Mouse (Mus musculus) neural tube, embryonic 15.5 days (tissue): ENCODE results near the gene Dcun1d3. TPM values are rescaled to one million over a fixed set of nuclear protein-coding genes. Genes with fewer than 3 reads are reported as not detected.

Experiments used
- ATAC-seq: fragments of 200-750 bp; cut with Nextera tagmentation; 2 replicates; pipeline ENCODE4 v1.8.0; 2017; ENCODE audit warnings: mild to moderate bottlenecking, moderate TSS enrichment, moderate library complexity; ENCODE audit not compliant: low FRiP score
- H3K27ac ChIP-seq: fragments of 300-500 bp; sonication (generic); replicated peaks from 2 replicates; pipeline ENCODE4 v1.5.1; 2015; ENCODE audit warnings: mild to moderate bottlenecking, inconsistent platforms
- H3K27me3 ChIP-seq: fragments of 300-500 bp; sonication (generic); replicated peaks from 2 replicates; pipeline ENCODE4 v1.6.1; 2015; ENCODE audit warnings: inconsistent platforms
- H3K36me3 ChIP-seq: fragments of 300-500 bp; sonication (generic); 2 replicates; pipeline ENCODE4 v1.6.1; 2015; ENCODE audit warnings: inconsistent platforms
- H3K4me1 ChIP-seq: fragments of 300-500 bp; sonication (generic); 2 replicates; pipeline ENCODE4 v1.6.1; 2015; ENCODE audit warnings: inconsistent platforms
- H3K4me2 ChIP-seq: fragments of 300-500 bp; sonication (generic); 2 replicates; pipeline ENCODE4 v1.6.1; 2015; ENCODE audit warnings: inconsistent platforms, mild to moderate bottlenecking, moderate library complexity
- H3K4me3 ChIP-seq: fragments of 300-500 bp; sonication (generic); replicated peaks from 2 replicates; pipeline ENCODE4 v1.5.1; 2015; ENCODE audit warnings: mild to moderate bottlenecking, inconsistent platforms
- H3K9ac ChIP-seq: fragments of 300-500 bp; sonication (generic); replicated peaks from 2 replicates; pipeline ENCODE4 v1.6.1; 2015; ENCODE audit warnings: mild to moderate bottlenecking, inconsistent platforms
- H3K9me3 ChIP-seq: fragments of 300-500 bp; sonication (generic); replicated peaks from 2 replicates; pipeline ENCODE4 v1.6.1; 2016; ENCODE audit warnings: inconsistent platforms
- WGBS: fragments of 180-500 bp; shearing (Covaris S2); methylation state at CpG from one replicate; pipeline ENCODE4 v1.1.7; 2015; ENCODE audit warnings: mixed read lengths; 5-methylcytosine and 5-hydroxymethylcytosine counted together
- polyA plus RNA-seq: library from polyadenylated mRNA; unstranded; fragments of >200 nt; fragmentation: Nextera tagmentation; extraction: Ambion mirVana; gene quantifications from 2 replicates; pipeline ENCODE4 v1.2.1, GENCODE M21; 2015

The Dcun1d3 gene
- polyA plus RNA-seq, 1 experiment from 2014 or later = 18.1 TPM

DNA sequence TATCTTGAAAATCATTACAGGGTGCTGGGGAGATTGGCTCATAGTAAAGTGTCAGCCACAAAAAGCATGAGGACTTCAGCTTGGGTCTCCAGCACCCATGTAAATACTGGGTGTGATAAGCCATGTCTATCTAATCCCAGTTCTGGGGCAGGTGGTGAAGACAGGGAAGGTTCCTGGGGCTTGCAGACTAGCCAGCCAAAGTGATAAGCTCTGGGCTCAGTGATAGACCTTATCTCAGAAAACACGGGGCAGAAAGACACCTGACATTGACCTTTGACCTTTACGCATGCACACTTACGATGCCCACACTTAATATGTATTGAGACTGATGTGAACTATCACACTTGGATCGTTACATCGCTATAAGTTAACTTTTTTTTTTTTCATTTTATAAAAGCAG, 31.6 kb downstream of the Dcun1d3 start:
- Histone ChIP-seq H3K9me3 (no peaks in the 10 kb centered on the region), H3K27me3 (no peaks in the 10 kb centered on the region), H3K4me2 (no peak overlapping the region), H3K27ac (no peak overlapping the region), H3K36me3 (no peaks in the 10 kb centered on the region; the same call in 1 of the 2 replicates), H3K4me1 (peaks cover 14% of the 10 kb centered on the region), H3K9ac (no peak overlapping the region), H3K4me3 (no peak overlapping the region)
- WGBS = 94% methylated on average over 5 of the region's 5 CpGs
- no peak for ATAC-seq

DNA sequence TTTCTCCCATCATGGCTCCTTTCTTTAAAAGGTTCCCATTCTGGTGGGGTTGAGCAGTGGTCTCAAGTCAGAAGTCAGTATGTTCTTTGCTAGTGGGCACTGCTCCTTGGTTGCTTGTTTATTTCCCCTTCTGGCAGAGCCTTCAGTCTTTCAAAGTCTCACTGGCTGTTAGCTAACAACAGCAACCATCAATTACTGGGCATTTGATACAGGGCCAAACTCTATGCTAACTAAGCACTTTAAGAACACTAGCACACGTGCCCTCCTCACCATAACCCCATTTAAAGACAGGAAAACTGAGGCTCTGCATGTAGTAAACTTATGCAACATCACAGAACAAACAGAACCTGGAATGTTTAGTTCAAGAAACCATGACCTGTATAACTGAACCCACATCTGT, 33.9 kb downstream of the Dcun1d3 start:
- H3K36me3 ChIP-seq = peaks cover 14% of the 10 kb centered on the region
- ATAC-seq = 0 out of 2 replicates have a peak, but pooled peaks have one; percentile 24
- no peaks in the 10 kb centered on the region for H3K27me3 ChIP-seq
- peaks cover 14% of the 10 kb centered on the region for H3K4me1 ChIP-seq
- WGBS = 38% methylated on average over 1 of the region's 1 CpGs
- H3K4me3 ChIP-seq = no peak overlapping the region
- peak overlapping the region; percentile 42; the same call in 1 of the 2 replicates for H3K27ac ChIP-seq
- H3K4me2 ChIP-seq = no peak overlapping the region
- no peak overlapping the region for H3K9ac ChIP-seq
- no peaks in the 10 kb centered on the region for H3K9me3 ChIP-seq

DNA sequence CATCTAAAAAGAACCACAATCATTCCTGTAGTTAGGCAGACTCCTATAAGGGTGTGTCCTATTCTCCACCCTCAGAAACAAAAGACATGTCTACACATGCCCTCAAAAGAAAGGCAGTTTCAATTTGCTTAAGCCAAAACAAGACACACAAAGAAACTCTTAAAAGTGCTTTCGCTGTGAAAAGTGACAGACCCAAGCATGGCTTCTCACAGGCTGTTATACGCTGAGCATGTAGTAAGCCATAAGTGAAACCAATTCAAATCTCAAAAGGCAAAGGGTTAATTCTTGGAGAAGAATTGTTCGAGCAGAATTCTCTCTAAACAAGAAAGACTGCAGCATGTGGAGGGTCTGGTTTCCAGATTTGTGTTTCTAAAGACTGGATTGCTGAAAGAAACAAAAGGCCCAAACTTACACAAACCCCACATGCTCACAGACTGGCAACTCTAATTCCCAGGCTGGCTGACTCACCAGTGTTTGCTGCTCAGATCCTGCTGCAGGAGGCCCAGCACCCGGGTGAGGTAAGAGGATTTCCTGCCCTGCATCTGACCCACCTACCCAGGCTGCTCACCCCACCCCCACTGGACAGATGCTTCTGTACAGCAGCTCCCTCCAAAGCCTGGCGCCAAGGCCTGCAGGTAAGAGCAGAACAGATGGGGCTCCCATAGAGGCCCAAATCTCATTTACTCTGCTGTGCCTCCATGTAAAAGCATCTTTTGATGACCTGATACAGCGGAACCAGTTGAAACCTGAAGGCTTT, 34.6 kb downstream of the Dcun1d3 start:
- H3K9ac ChIP-seq = no peak overlapping the region
- ATAC-seq = peak; percentile 57
- 25% methylated on average over 6 of the region's 6 CpGs for WGBS

DNA sequence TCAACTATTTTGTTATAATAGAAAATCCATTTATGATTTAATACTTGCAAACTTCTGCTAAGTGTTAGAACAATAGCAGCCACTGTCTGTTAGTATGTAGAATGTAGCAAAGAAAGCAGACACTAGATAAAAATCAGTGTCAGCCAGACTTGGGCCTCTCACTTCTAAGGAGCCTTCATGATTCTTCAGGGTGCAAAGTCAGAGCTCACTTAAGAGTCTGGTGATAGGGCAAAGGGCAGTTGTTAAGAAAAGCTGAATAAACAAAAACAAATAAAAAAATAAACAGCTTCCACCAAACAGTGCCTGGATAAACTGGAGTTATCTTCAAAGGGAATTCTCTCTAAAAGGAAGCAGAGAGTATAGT, 35.1 kb downstream of the Dcun1d3 start:
- H3K27me3 ChIP-seq = no peaks in the 10 kb centered on the region
- peaks cover 14% of the 10 kb centered on the region for H3K36me3 ChIP-seq
- H3K9me3 ChIP-seq = no peaks in the 10 kb centered on the region
- H3K4me3 ChIP-seq = no peak overlapping the region
- no peak overlapping the region for H3K4me2 ChIP-seq
- no peak overlapping the region for H3K27ac ChIP-seq
- H3K9ac ChIP-seq = no peak overlapping the region
- ATAC-seq = no peak
- peaks cover 14% of the 10 kb centered on the region for H3K4me1 ChIP-seq

More for the DNA sequence above, 34.6 kb downstream of the Dcun1d3 start:
- Histone ChIP-seq H3K4me3 (no peak overlapping the region), H3K4me1 (peaks cover 14% of the 10 kb centered on the region), H3K9me3 (no peaks in the 10 kb centered on the region), H3K27me3 (no peaks in the 10 kb centered on the region), H3K36me3 (peaks cover 14% of the 10 kb centered on the region), H3K27ac (peak overlapping the region; percentile 42), H3K4me2 (no peak overlapping the region)

DNA sequence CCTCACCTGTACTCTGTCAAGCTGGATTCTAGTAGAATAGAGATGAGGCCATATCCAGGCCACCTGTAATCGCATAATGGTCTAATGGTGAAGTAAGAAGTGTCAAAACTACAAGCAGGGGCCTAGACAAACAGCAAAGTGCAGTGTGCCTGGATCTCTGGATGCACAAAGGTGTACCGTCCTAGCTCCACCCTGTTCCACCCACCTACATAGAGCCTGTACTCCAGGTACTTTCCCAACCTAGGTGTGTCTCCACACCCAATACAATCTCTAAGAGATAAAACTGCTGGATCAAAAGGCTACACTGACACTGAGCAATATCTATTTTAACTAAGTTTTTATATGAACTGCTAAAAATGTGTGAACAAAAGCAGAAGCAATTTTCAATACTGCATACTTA, 35.5 kb downstream of the Dcun1d3 start:
- Histone ChIP-seq H3K27me3 (no peaks in the 10 kb centered on the region), H3K4me2 (no peak overlapping the region), H3K4me1 (peaks cover 14% of the 10 kb centered on the region), H3K36me3 (peaks cover 14% of the 10 kb centered on the region), H3K4me3 (no peak overlapping the region), H3K9ac (no peak overlapping the region), H3K9me3 (no peaks in the 10 kb centered on the region), H3K27ac (no peak overlapping the region)
- ATAC-seq = no peak
- 90% methylated on average over 2 of the region's 2 CpGs for WGBS

DNA sequence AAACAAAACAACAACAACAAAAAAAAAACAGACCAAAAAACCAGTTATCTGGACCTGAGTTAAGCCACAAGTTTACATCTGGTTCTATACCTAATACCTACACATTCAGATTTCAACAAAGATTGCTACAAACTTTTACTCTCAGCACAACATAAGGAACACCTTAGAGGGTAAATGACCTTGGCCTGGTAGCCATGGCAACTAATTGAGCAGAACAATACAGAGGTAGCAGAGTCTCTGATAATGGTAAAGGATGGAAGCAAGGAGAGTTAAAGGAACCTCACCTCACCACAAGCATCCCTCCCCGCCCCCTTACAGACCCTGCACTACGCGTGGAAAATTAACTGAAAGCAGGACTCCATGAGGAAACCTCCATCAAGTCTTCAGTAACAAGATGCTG, 36.0 kb downstream of the Dcun1d3 start:
- WGBS = 90% methylated on average over 3 of the region's 3 CpGs
- no peak for ATAC-seq
- H3K4me3 ChIP-seq = no peak overlapping the region

DNA sequence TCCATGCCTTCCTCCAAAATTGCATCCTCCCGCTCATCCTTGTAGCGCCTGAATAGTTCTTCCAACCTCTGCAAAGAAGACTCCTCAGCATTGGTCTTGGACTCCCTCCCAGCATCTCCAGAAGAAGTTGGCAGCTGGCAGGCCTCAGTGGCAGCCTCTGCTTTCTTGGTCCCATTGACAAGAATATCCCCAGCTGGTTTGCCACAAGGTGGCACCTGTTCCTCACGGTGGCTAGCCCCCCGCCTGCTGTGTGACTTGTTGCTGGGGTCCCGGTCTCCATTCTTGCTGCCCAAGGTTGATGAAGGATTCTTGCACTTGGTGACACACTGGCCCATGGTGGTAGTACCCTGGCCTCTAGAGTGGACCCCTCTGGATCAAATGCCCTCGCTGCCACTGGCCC, 36.6 kb downstream of the Dcun1d3 start:
- H3K27me3 ChIP-seq = no peaks in the 10 kb centered on the region

More for the DNA sequence above, 36.0 kb downstream of the Dcun1d3 start:
- H3K9ac ChIP-seq = no peak overlapping the region
- H3K36me3 ChIP-seq = peaks cover 14% of the 10 kb centered on the region
- H3K4me2 ChIP-seq = no peak overlapping the region
- H3K27ac ChIP-seq = no peak overlapping the region
- no peaks in the 10 kb centered on the region for H3K9me3 ChIP-seq
- peaks cover 14% of the 10 kb centered on the region for H3K4me1 ChIP-seq
- H3K27me3 ChIP-seq = no peaks in the 10 kb centered on the region

DNA sequence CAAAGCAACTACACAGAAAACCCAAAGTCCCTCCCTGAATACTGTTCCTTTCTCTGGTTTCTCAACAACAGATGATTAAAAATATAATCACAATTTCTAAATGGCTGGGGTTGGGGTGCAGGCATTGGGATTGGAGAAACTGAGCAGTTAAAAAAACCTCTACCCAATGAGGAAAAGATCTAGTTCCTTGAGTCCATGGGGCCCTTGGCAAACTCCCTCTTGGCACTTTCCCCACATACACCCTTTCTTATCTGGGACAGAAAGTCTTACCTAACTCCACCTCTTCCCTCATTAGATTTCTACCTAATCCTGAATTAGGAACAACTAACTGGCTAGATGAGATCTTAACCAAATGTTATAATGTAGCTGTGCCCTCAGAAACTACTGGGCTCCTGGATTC, 41.1 kb downstream of the Dcun1d3 start:
- H3K36me3 ChIP-seq = peaks cover 14% of the 10 kb centered on the region
- H3K4me2 ChIP-seq = no peak overlapping the region
- no peak for ATAC-seq
- H3K27ac ChIP-seq = no peak overlapping the region
- no peaks in the 10 kb centered on the region for H3K9me3 ChIP-seq
- no peak overlapping the region for H3K9ac ChIP-seq
- H3K4me1 ChIP-seq = no peaks in the 10 kb centered on the region
- no peak overlapping the region for H3K4me3 ChIP-seq
- H3K27me3 ChIP-seq = no peaks in the 10 kb centered on the region

More for the DNA sequence above, 36.6 kb downstream of the Dcun1d3 start:
- Histone ChIP-seq H3K27ac (no peak overlapping the region), H3K4me2 (no peak overlapping the region), H3K4me3 (no peak overlapping the region), H3K9me3 (no peaks in the 10 kb centered on the region), H3K4me1 (peaks cover 14% of the 10 kb centered on the region), H3K36me3 (peaks cover 14% of the 10 kb centered on the region), H3K9ac (no peak overlapping the region)
- ATAC-seq = no peak
- WGBS = 84% methylated on average over 6 of the region's 6 CpGs

DNA sequence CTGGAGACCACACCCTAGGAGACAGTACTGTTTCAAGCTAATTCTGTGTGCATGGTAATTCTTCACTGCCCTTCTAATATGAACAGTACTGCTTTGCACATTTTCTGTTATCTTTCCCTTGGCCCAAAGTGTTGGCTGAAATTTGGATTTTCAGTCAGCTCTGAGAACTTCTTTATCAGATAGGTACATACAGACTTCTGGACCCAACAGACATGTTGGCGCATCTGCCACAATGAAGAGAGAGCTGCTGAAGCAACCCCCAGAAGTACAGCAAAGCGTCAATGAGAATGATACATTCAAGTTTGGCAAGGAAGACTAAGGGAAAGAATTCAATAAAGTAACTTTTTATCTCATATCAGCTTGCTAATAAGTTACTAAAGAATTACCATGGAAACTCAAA, 41.7 kb downstream of the Dcun1d3 start:
- no peak overlapping the region for H3K4me2 ChIP-seq
- H3K9me3 ChIP-seq = no peaks in the 10 kb centered on the region
- H3K9ac ChIP-seq = no peak overlapping the region
- no peak for ATAC-seq
- H3K27ac ChIP-seq = no peak overlapping the region
- no peaks in the 10 kb centered on the region for H3K27me3 ChIP-seq
- WGBS = 96% methylated on average over 2 of the region's 2 CpGs
- H3K4me3 ChIP-seq = no peak overlapping the region
- peaks cover 12% of the 10 kb centered on the region for H3K36me3 ChIP-seq
- H3K4me1 ChIP-seq = no peaks in the 10 kb centered on the region

DNA sequence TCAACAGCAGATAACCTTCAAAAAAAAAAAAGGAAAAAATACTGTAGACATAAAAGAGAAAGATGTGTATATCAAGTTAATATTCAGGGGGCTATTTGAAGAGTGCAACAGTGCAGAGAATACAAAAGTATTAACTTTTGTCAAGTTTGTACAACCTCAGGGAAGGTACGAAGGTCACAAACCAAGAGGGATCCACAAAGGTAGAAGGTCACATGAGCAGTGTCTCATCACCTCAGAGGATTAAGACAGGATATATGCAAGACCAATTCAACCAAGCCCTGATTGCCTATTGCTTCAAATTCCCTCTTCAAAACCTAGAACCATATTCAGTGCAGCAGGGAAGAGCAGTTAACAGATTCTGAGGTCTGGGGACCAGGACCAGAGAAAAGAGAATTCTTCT, 42.9 kb downstream of the Dcun1d3 start:
- 98% methylated on average over 1 of the region's 1 CpGs for WGBS
- Histone ChIP-seq H3K4me3 (no peak overlapping the region), H3K4me1 (no peaks in the 10 kb centered on the region)

DNA sequence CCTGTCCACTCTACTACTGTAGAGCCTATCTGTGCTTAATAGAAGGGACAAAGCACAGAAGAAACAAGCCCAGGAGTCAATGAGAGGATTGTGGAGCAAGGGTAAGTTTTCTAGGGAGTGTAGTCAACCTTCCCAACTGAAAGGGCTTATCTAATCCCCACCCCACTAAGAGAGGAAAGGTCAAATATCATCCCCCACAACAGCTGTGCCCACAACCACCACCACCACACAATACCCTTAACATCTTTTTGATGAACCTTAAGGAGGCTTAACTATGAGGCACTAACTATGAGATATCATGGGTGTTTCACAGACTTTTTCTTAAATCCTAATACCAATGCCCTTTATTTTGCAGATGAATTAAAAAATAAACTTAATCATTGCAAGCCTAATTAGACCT, 43.6 kb downstream of the Dcun1d3 start:
- Histone ChIP-seq H3K9ac (no peak overlapping the region), H3K27me3 (no peaks in the 10 kb centered on the region), H3K4me3 (no peak overlapping the region), H3K27ac (no peak overlapping the region), H3K4me1 (no peaks in the 10 kb centered on the region), H3K4me2 (no peak overlapping the region), H3K9me3 (no peaks in the 10 kb centered on the region), H3K36me3 (peaks cover under 1% of the 10 kb centered on the region; the same call in 1 of the 2 replicates)
- ATAC-seq = no peak

More for the DNA sequence above, 42.9 kb downstream of the Dcun1d3 start:
- H3K27ac ChIP-seq = no peak overlapping the region
- no peak for ATAC-seq
- no peaks in the 10 kb centered on the region for H3K9me3 ChIP-seq
- H3K27me3 ChIP-seq = no peaks in the 10 kb centered on the region
- H3K9ac ChIP-seq = no peak overlapping the region
- H3K4me2 ChIP-seq = no peak overlapping the region
- H3K36me3 ChIP-seq = peaks cover 4% of the 10 kb centered on the region; the same call in 1 of the 2 replicates

DNA sequence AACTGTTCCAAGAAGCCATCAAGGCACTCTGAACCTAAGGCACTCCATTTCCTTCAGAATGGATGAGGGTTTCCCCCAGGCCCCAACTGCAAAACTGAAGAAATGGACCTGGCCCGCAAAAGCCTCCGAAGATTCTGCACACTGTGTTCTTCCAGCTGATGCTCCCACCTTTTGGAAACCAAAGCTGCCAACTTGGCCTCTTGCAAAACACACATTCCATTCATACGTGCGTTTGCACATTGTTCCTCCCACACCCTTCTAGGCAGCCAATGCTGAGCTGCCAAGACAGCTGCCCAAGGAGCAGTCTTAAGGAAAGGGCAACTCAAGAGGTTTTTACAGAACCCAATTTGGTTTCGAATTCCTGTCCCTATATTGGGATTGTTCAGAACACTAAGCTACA, 45.4 kb downstream of the Dcun1d3 start:
- Histone ChIP-seq H3K27ac (no peak overlapping the region), H3K4me3 (no peak overlapping the region), H3K36me3 (no peaks in the 10 kb centered on the region), H3K4me2 (no peak overlapping the region), H3K9ac (no peak overlapping the region), H3K27me3 (no peaks in the 10 kb centered on the region), H3K9me3 (no peaks in the 10 kb centered on the region), H3K4me1 (no peaks in the 10 kb centered on the region)
- WGBS = 88% methylated on average over 5 of the region's 5 CpGs
- no peak for ATAC-seq
